Mouse (Mus musculus): ENCODE measurements at regions not wholly inside any gene's neighbourhood (a gene's known extent, or its start where the extent isn't known, plus 50 kb on each side); places are given as distances from the start of the nearest gene placed in this dataset.

DNA sequence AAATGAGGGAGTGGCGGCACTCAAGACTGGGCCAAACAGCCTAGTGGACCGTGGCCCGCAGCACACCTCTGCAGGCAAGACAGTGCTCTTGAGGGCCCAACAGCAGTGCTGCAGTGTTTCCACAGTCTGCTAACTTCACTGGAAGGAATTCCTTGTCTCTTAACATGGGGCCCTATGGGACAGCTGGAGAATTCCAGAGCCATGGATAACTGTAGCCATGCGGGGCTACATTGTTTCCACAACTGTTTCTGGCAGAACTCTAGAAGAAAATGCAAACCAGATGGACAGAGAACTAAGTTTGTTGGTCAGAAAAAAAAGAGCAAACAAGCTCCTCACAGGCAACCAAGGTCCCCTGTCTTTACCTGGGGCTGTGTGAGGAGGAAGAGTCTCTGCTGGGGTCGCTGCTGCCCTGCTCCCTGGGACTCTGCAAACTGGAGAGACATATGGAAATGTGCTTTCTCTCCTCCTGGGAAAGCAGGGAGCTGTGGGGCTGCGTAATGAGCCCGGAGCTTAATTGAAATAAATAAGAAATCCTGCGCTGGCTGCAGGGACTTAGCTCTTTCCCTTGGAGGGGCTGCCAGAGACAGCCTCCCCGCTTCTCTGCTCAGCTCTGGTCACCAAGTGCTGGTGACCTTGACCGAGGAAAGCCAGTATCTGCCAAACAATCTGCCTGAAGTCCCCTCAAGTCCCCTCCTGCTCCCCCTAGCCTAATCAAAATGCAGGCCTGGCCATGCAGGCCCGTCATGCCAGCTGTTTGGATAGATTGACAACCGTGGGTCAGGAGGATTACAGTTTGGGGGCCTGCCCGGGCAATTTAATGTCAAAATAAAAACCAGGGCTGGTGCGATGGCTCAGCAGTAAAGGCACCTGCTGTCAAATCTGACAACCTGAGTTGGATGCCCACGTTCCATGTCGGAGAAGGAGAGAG, 167.0 kb downstream of the Rybp start:
- no peak for TF ChIP-seq RAD21 (IDR thresholded peaks at IDR 0.05; ENCODE audit: low read depth, low read length)
- no peak for TF ChIP-seq TCF12 (IDR thresholded peaks at IDR 0.05; ENCODE audit: low read depth, low read length)
- no peak for TF ChIP-seq SMC3 (IDR thresholded peaks at IDR 0.05; ENCODE audit: low read depth, low read length)
- no peak for TF ChIP-seq USF1 (IDR thresholded peaks at IDR 0.05; ENCODE audit: low read depth, low read length)
- TF ChIP-seq GATA1 (IDR thresholded peaks at IDR 0.05; ENCODE audit: low read depth, low read length), result no peak
- TF ChIP-seq KAT2A (conservative IDR thresholded peaks at IDR 0.05; ENCODE audit: low read depth, low read length), result no peak
- no peak for TF ChIP-seq ETS1 (IDR thresholded peaks at IDR 0.05; ENCODE audit: low read depth, low read length)
- no peak for TF ChIP-seq CHD1 (IDR thresholded peaks at IDR 0.05; ENCODE audit: low read depth, low read length)
- TF ChIP-seq ZNF384 (IDR thresholded peaks at IDR 0.05; ENCODE audit: low read depth, low read length), result no peak
- no peak for TF ChIP-seq ZMIZ1 (IDR thresholded peaks at IDR 0.05; ENCODE audit: low read depth, low read length)
- TF ChIP-seq POLR2AphosphoS2 (IDR thresholded peaks at IDR 0.05; ENCODE audit: low read length), result no peak
- H3K27ac ChIP-seq (ENCODE audit: control insufficient read depth, low read depth, low read length), result no peak overlapping the region
- H3K79me2 ChIP-seq (ENCODE audit: control insufficient read depth, insufficient read depth, low read length, poor library complexity), result no peaks in the 10 kb centered on the region
- no peaks in the 10 kb centered on the region for H3K9me3 ChIP-seq (replicated peaks; ENCODE audit: insufficient read depth, low read length)
- H3K4me1 ChIP-seq (ENCODE audit: control insufficient read depth in 1 of 2, insufficient read depth in 2 of 2, low read length in 2 of 2), result no peaks in the 10 kb centered on the region
- no peaks in the 10 kb centered on the region for H3K36me3 ChIP-seq (ENCODE audit: control insufficient read depth in 1 of 2, insufficient read depth in 2 of 2, low read length in 2 of 2)
- H3K9ac ChIP-seq (ENCODE audit: control insufficient read depth, low read depth, low read length, poor library complexity, severe bottlenecking), result no peak overlapping the region
- H3K4me3 ChIP-seq (ENCODE audit: control insufficient read depth in 1 of 2, insufficient read depth in 1 of 2, low read depth in 2 of 2, low read length in 2 of 2), result no peak overlapping the region
- no peak for DNase-seq (ENCODE audit: low read depth, low spot score)
- H3K27me3 ChIP-seq (ENCODE audit: control insufficient read depth in 1 of 2, insufficient read depth in 2 of 2, low read length in 2 of 2), result no peaks in the 10 kb centered on the region

DNA sequence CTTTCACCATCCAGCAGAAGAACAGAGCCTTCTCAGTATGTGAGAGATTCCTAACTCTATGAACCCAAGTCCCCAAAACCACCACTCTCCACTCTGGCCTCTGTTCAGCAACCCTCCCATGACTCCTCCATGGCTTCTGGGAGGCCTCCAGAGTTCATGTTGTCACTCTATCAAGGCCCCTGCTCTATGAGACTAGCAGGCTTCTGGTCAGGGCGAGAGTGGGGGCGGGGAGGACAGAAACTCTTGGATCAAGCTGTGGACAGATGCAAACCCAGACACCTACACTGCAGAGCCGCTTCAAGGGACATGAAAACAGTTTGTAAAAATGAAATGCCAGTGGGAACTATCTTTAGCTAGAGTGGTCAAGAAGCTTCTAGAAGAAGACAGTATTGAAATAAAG, 170.2 kb downstream of the Rybp start:
- Histone ChIP-seq H3K79me2 (ENCODE audit: control insufficient read depth, insufficient read depth, low read length, poor library complexity) (no peaks in the 10 kb centered on the region), H3K36me3 (ENCODE audit: control insufficient read depth in 1 of 2, insufficient read depth in 2 of 2, low read length in 2 of 2) (no peaks in the 10 kb centered on the region), H3K9ac (ENCODE audit: control insufficient read depth, low read depth, low read length, poor library complexity, severe bottlenecking) (no peak overlapping the region), H3K27me3 (ENCODE audit: control insufficient read depth in 1 of 2, insufficient read depth in 2 of 2, low read length in 2 of 2) (no peaks in the 10 kb centered on the region), H3K4me1 (ENCODE audit: control insufficient read depth in 1 of 2, insufficient read depth in 2 of 2, low read length in 2 of 2) (no peaks in the 10 kb centered on the region), H3K4me3 (ENCODE audit: control insufficient read depth in 1 of 2, insufficient read depth in 1 of 2, low read depth in 2 of 2, low read length in 2 of 2) (no peak overlapping the region), H3K9me3 (replicated peaks; ENCODE audit: insufficient read depth, low read length) (no peaks in the 10 kb centered on the region), H3K27ac (ENCODE audit: control insufficient read depth, low read depth, low read length) (no peak overlapping the region)
- no peak for DNase-seq (ENCODE audit: low read depth, low spot score)
- TF ChIP-seq HCFC1 (IDR thresholded peaks at IDR 0.05; ENCODE audit: low read depth, low read length), result no peak
- TF ChIP-seq ZC3H11A (IDR thresholded peaks at IDR 0.05; ENCODE audit: low read depth, low read length), result no peak
- no peak for TF ChIP-seq JUND (IDR thresholded peaks at IDR 0.05; ENCODE audit: low read depth, low read length)
- TF ChIP-seq MYB (IDR thresholded peaks at IDR 0.05; ENCODE audit: low read depth, low read length), result no peak
- TF ChIP-seq GATA1 (IDR thresholded peaks at IDR 0.05; ENCODE audit: low read depth, low read length), result no peak
- TF ChIP-seq ZMIZ1 (IDR thresholded peaks at IDR 0.05; ENCODE audit: low read depth, low read length), result no peak
- no peak for TF ChIP-seq MYC (IDR thresholded peaks at IDR 0.05; ENCODE audit: low read depth, low read length)
- no peak for TF ChIP-seq ETS1 (IDR thresholded peaks at IDR 0.05; ENCODE audit: low read depth, low read length)
- no peak for TF ChIP-seq USF2 (IDR thresholded peaks at IDR 0.05; ENCODE audit: borderline replicate concordance in 1 of 2, insufficient read depth in 1 of 2, low read depth in 1 of 2, low read length in 2 of 2)
- TF ChIP-seq RCOR1 (IDR thresholded peaks at IDR 0.05; ENCODE audit: low read depth, low read length), result no peak
- TF ChIP-seq EP300 (IDR thresholded peaks at IDR 0.05; ENCODE audit: low read depth in 1 of 2, low read length in 2 of 2), result no peak
- no peak for TF ChIP-seq E2F4 (IDR thresholded peaks at IDR 0.05; ENCODE audit: borderline replicate concordance, low read depth, low read length)
- TF ChIP-seq CHD1 (IDR thresholded peaks at IDR 0.05; ENCODE audit: low read depth, low read length), result no peak
- no peak for TF ChIP-seq ZKSCAN1 (IDR thresholded peaks at IDR 0.05; ENCODE audit: low read depth, low read length)
- TF ChIP-seq POLR2A (IDR thresholded peaks at IDR 0.05; ENCODE audit: control insufficient read depth in 1 of 2, insufficient read depth in 1 of 2, low read depth in 1 of 2, low read length in 2 of 2, poor library complexity in 1 of 2), result no peak
- no peak for TF ChIP-seq CHD2 (IDR thresholded peaks at IDR 0.05; ENCODE audit: low read length)

Measured in MEL (cell line).